Mouse (Mus musculus) heart, embryonic 16.5 days (tissue): ENCODE data around the gene Tspyl3. TPM values are rescaled to one million over a fixed set of nuclear protein-coding genes. Genes with fewer than 3 reads are reported as not detected.

ENCODE experiments used
- ATAC-seq: fragments of 200-750 bp; cut with Nextera tagmentation; replicated peaks from 2 replicates; pipeline ENCODE4 v1.8.0; 2017; ENCODE audit warnings: moderate number of reproducible peaks; ENCODE audit not compliant: insufficient read depth, low FRiP score; ENCODE audit errors: extremely low read depth
- H3K27ac ChIP-seq: fragments of 300-500 bp; sonication (generic); 2 replicates; pipeline ENCODE4 v1.5.1; 2014; ENCODE audit warnings: mild to moderate bottlenecking, low read length, control low read depth, moderate library complexity
- H3K27me3 ChIP-seq: fragments of 300-500 bp; sonication (generic); 2 replicates; pipeline ENCODE4 v1.6.1; 2014; ENCODE audit warnings: low read length, mixed read lengths; ENCODE audit not compliant: control insufficient read depth, insufficient read depth
- H3K36me3 ChIP-seq: fragments of 300-500 bp; sonication (generic); 2 replicates; pipeline ENCODE4 v1.6.1; 2014; ENCODE audit not compliant: control insufficient read depth, insufficient read depth
- H3K4me1 ChIP-seq: fragments of 300-500 bp; sonication (generic); 2 replicates; pipeline ENCODE4 v1.6.1; 2014; ENCODE audit warnings: low read length, mixed read lengths; ENCODE audit not compliant: control insufficient read depth, insufficient read depth
- H3K4me2 ChIP-seq: fragments of 300-500 bp; sonication (generic); 2 replicates; pipeline ENCODE4 v1.6.1; 2014; ENCODE audit warnings: low read depth, mild to moderate bottlenecking, control low read depth, low read length
- H3K4me3 ChIP-seq: fragments of 300-500 bp; sonication (generic); 2 replicates; pipeline ENCODE4 v1.5.1; 2014; ENCODE audit warnings: mild to moderate bottlenecking, control low read depth, low read length
- H3K9ac ChIP-seq: fragments of 300-500 bp; sonication (generic); 2 replicates; pipeline ENCODE4 v1.6.1; 2014; ENCODE audit warnings: low read length, control low read depth
- H3K9me3 ChIP-seq: fragments of 300-500 bp; sonication (generic); replicated peaks from 2 replicates; pipeline ENCODE4 v1.6.1; 2016; ENCODE audit warnings: low read length; ENCODE audit not compliant: control insufficient read depth
- WGBS: fragments of 180-500 bp; shearing (Covaris S2); extraction: QIAGEN DNeasy Blood & Tissue Kit; methylation state at CpG from one replicate; pipeline ENCODE4 v1.1.7; 2014; 5-methylcytosine and 5-hydroxymethylcytosine counted together
- polyA plus RNA-seq: library from polyadenylated mRNA; unstranded; fragments of >200 nt; fragmentation: Nextera tagmentation; extraction: Ambion mirVana; gene quantifications from 2 replicates; pipeline ENCODE4 v1.2.1, GENCODE M21; 2015

The Tspyl3 gene
- polyA plus RNA-seq, 1 experiment from 2014 or later: 7.5 TPM

- no peak for ATAC-seq
- WGBS: 80% methylated on average over 2 of the region's 2 CpGs
- peaks cover 12% of the 10 kb centered on the region for H3K36me3 ChIP-seq
Observed at GRCm38 (mm10) chr2:153256604-153257003, 31.4 kb upstream of the Tspyl3 start.

DNA sequence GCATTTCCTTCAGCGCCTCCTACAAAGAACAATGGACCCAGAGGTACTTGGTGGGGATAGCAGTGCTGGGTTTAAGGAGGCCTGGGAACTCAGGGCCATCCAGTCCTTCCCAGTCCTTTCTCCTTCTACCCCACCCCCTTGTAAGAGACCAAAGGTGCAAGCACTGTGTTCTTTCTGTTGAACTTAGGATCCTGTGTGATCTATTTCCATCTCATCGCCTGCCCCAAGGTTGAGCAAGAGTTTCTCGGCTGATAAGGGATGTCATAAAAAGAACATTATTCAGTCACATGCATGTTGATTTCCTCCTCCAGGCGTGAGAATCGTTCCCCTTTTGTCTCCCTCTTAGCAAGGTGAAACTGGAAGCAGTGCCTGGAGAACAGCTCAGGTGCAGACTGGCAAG, 24.5 kb upstream of the Tspyl3 start:
- no peak for ATAC-seq
- Histone ChIP-seq H3K4me2 (no peak overlapping the region), H3K9me3 (no peaks in the 10 kb centered on the region), H3K4me1 (no peaks in the 10 kb centered on the region), H3K27me3 (no peaks in the 10 kb centered on the region), H3K4me3 (no peak overlapping the region), H3K9ac (no peak overlapping the region), H3K27ac (no peak overlapping the region), H3K36me3 (peaks cover 20% of the 10 kb centered on the region)
- 81% methylated on average over 5 of the region's 5 CpGs for WGBS

More at GRCm38 (mm10) chr2:153256604-153257003, 31.4 kb upstream of the Tspyl3 start:
- Histone ChIP-seq H3K27ac (no peak overlapping the region), H3K9me3 (no peaks in the 10 kb centered on the region), H3K4me2 (no peak overlapping the region), H3K27me3 (no peaks in the 10 kb centered on the region), H3K4me1 (peaks cover 13% of the 10 kb centered on the region), H3K9ac (no peak overlapping the region), H3K4me3 (no peak overlapping the region)

DNA sequence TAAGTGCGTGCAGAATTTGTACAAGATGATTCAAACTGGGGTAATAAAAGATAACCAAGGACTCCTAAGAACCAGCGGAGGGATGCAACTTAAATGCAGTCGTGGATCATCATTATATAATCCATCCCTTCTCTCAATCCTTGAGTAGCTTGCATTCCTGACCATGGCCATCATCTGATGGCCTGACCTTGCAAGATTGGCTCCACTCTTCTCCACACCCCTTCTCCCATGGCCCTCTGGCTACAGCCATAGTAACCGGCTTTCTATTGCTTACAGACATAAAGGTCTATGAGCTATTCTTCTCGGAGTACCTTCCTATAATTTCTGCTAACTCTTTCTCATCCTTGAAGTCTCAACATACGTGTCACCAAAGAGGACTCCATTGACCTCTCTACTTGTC, 16.9 kb upstream of the Tspyl3 start:
- H3K36me3 ChIP-seq: no peaks in the 10 kb centered on the region
- peak overlapping the region; percentile 95 for H3K9ac ChIP-seq
- no peaks in the 10 kb centered on the region for H3K9me3 ChIP-seq
- H3K27me3 ChIP-seq: no peaks in the 10 kb centered on the region
- 63% methylated on average over 6 of the region's 6 CpGs for WGBS
- no peak for ATAC-seq
- H3K4me2 ChIP-seq: peak overlapping the region; percentile 78
- peak overlapping the region; percentile 61 for H3K4me3 ChIP-seq
- peaks cover 34% of the 10 kb centered on the region for H3K4me1 ChIP-seq
- H3K27ac ChIP-seq: no peak overlapping the region

- peak; percentile 97 for ATAC-seq
- peaks cover 37% of the 10 kb centered on the region for H3K4me1 ChIP-seq
- H3K36me3 ChIP-seq: no peaks in the 10 kb centered on the region
- H3K27me3 ChIP-seq: no peaks in the 10 kb centered on the region
- peak within 1 kb of the TSS; percentile 95 for H3K9ac ChIP-seq
- peak within 1 kb of the TSS; percentile 61 for H3K4me3 ChIP-seq
- H3K27ac ChIP-seq: peak within 1 kb of the TSS; percentile 92
- no peaks in the 10 kb centered on the region for H3K9me3 ChIP-seq
- H3K4me2 ChIP-seq: peak within 1 kb of the TSS; percentile 78
- 0% methylated on average over 57 of the region's 72 CpGs for WGBS
Observed at GRCm38 (mm10) chr2:153241250-153242014, 16.2 kb upstream of the Tspyl3 start, which contains the start of the genes Plagl2 and Pofut1. Plagl2 (minus strand) TSS chr2:153241426. Pofut1 (plus strand) TSS chr2:153241533.

- peak; percentile 58 for ATAC-seq
- peaks cover under 1% of the 10 kb centered on the region; the same call in 1 of the 2 replicates for H3K36me3 ChIP-seq
- no peaks in the 10 kb centered on the region for H3K9me3 ChIP-seq
- no peaks in the 10 kb centered on the region for H3K27me3 ChIP-seq
- peak overlapping the region; percentile 78 for H3K4me2 ChIP-seq
- H3K4me1 ChIP-seq: peaks cover 37% of the 10 kb centered on the region
- peak overlapping the region; percentile 92 for H3K27ac ChIP-seq
- H3K4me3 ChIP-seq: peak overlapping the region; percentile 61
- WGBS: 1% methylated on average over 27 of the region's 33 CpGs
- peak overlapping the region; percentile 95 for H3K9ac ChIP-seq
Observed at GRCm38 (mm10) chr2:153240701-153241235, 15.5 kb upstream of the Tspyl3 start.

DNA sequence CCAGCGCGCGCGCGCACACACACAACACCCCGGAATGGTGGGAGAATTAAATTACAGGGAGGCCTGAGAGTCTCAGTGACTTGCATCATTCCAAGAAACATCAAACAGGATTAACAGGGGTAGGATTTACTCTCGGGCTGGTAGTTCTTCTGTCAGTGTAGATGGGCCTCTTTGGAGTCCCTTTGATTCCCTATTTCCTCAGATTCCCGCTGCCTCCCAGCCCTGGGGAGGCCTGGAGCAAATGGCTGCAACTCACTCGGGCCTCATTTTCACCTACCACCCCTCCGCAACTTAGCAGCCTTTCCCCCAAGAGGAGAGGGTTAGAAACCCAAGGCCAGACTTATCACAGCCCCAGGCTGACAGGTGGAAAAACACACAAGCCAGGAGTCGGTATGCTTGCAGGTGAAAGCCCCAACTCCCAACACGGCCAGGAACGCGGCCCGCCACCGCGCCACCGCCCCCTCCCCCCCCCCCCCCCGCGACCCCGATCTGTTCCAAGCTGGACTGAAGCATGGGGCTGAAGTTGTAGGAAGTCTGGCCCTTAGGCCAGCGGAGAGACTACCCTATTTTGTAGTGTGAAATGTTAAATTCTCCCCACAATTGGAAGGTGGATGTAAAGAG, 14.7 kb upstream of the Tspyl3 start:
- Histone ChIP-seq H3K4me2 (peak overlapping the region; percentile 78), H3K4me3 (peak overlapping the region; percentile 61), H3K36me3 (peaks cover 5% of the 10 kb centered on the region; the same call in 1 of the 2 replicates), H3K9ac (peak overlapping the region; percentile 95), H3K27me3 (no peaks in the 10 kb centered on the region), H3K27ac (peak overlapping the region; percentile 92), H3K4me1 (peaks cover 37% of the 10 kb centered on the region), H3K9me3 (no peaks in the 10 kb centered on the region)
- no peak for ATAC-seq
- WGBS: 6% methylated on average over 19 of the region's 22 CpGs

DNA sequence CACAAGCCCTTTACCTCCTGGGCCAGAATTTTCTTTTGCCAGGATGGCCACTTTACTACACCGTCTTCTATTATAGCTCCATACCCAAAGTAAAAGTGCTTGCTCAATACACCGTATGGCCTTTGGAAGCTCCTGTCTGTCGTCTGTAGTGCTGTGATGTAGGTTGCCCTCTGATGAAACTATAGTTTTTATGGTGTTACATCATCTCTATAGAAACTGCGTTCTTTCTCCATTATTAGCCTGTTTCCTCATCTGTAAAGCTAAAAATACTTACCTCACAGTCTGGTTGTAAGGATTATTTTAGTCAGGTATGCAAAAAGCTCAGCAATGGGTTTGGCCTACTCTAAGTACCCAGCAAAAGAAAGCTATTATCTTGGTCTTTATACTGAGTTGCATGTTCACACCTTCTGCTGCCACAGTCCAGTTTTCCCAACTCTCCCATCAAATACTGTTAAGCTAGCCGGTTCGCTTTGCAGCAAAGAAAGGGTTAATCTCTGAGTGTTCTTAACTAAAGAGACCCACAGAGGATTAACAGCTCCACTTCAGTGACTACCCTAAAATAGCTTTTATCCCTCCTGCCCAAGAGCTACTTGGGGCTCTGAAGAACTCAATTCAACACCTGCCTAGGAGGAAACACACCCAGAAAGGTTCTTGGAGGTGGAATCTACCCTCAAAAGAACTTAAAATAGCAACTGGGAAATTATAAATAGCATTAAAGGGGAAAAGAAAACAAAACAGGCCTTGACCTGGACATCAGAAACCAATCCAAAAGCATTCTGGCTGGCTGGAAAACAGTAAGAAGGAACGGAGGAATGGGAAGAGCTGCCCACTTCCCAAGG, 14.0 kb upstream of the Tspyl3 start:
- WGBS: 30% methylated on average over 7 of the region's 7 CpGs
- Histone ChIP-seq H3K4me2 (peak overlapping the region; percentile 78), H3K4me1 (peaks cover 37% of the 10 kb centered on the region), H3K27me3 (no peaks in the 10 kb centered on the region), H3K4me3 (peak overlapping the region; percentile 61), H3K27ac (peak overlapping the region; percentile 92), H3K9ac (peak overlapping the region; percentile 95), H3K9me3 (no peaks in the 10 kb centered on the region), H3K36me3 (peaks cover 9% of the 10 kb centered on the region)
- ATAC-seq: no peak

GRCm38 (mm10) chr2:153238406-153238805, 13.2 kb upstream of the Tspyl3 start:
- no peak for ATAC-seq
- 50% methylated on average over 2 of the region's 2 CpGs for WGBS
- peak overlapping the region; percentile 92 for H3K27ac ChIP-seq
- H3K9ac ChIP-seq: peak overlapping the region; percentile 47
- H3K27me3 ChIP-seq: no peaks in the 10 kb centered on the region
- no peak overlapping the region for H3K4me3 ChIP-seq
- H3K4me2 ChIP-seq: peak overlapping the region; percentile 78
- H3K9me3 ChIP-seq: no peaks in the 10 kb centered on the region
- peaks cover 37% of the 10 kb centered on the region for H3K4me1 ChIP-seq
- peaks cover 14% of the 10 kb centered on the region for H3K36me3 ChIP-seq
